Mouse (Mus musculus) CD8-positive naive resting alpha-beta T cell, adult 2 months (primary cell): ENCODE data around the gene Apoa1.
A peak's percentile ranks its signal among the peaks of the same experiment; 100 is the strongest.

Source experiments
- DNase-seq, 2 experiments: peaks; one replicate each; pipeline ENCODE4 v3.0.0; 2022; ENCODE audit warnings: low read depth in 2 of 2, low spot score in 2 of 2

Apoa1 gene

GRCm38 (mm10) chr9:46215338-46216322, 12.8 kb upstream of the Apoa1 start:
- no peak for DNase-seq

GRCm38 (mm10) chr9:46216744-46217470, 11.5 kb upstream of the Apoa1 start:
- DNase-seq = no peak

- DNase-seq = no peak
These were observed 10.2 kb upstream of the Apoa1 start for GRCm38 (mm10) chr9:46218176-46218575.

GRCm38 (mm10) chr9:46223090-46223489, 5.3 kb upstream of the Apoa1 start:
- DNase-seq = no peak

GRCm38 (mm10) chr9:46224101-46224500, 4.3 kb upstream of the Apoa1 start:
- DNase-seq = no peak

GRCm38 (mm10) chr9:46224945-46225660, 3.3 kb upstream of the Apoa1 start:
- DNase-seq = no peak

GRCm38 (mm10) chr9:46227064-46227614, 1.2 kb upstream of the Apoa1 start:
- DNase-seq = no peak

- peak in 1 of 2 experiments; percentile 21 for DNase-seq
These were observed 1.4 kb downstream of the Apoa1 start for GRCm38 (mm10) chr9:46229573-46230449.

GRCm38 (mm10) chr9:46230450-46230975, 2.1 kb downstream of the Apoa1 start:
- DNase-seq = no peak

GRCm38 (mm10) chr9:46235196-46235595, 6.8 kb downstream of the Apoa1 start:
- no peak for DNase-seq

GRCm38 (mm10) chr9:46235596-46235648, 7.0 kb downstream of the Apoa1 start, which contains the start of gene Apoc3:
Gene Apoc3 (minus strand): TSS chr9:46235636.
- no peak for DNase-seq

GRCm38 (mm10) chr9:46235649-46236048, 7.3 kb downstream of the Apoa1 start:
- DNase-seq = no peak

- no peak for DNase-seq
These were observed 10.5 kb downstream of the Apoa1 start for GRCm38 (mm10) chr9:46238850-46239249.

GRCm38 (mm10) chr9:46240526-46241153, 12.3 kb downstream of the Apoa1 start, which contains the start of gene Apoa4:
Gene Apoa4 (plus strand): TSS chr9:46240696.
- DNase-seq = no peak

- no peak for DNase-seq
These were observed 13.4 kb downstream of the Apoa1 start for GRCm38 (mm10) chr9:46241818-46242217.

GRCm38 (mm10) chr9:46243122-46243521, 14.7 kb downstream of the Apoa1 start:
- DNase-seq = no peak

GRCm38 (mm10) chr9:46243584-46243983, 15.2 kb downstream of the Apoa1 start:
- DNase-seq = no peak

- peak in 1 of 2 experiments; percentile 34 for DNase-seq
These were observed 18.5 kb downstream of the Apoa1 start for GRCm38 (mm10) chr9:46246752-46247324.

GRCm38 (mm10) chr9:46256177-46256576, 27.8 kb downstream of the Apoa1 start:
- no peak for DNase-seq
